Mouse (Mus musculus) testis, adult 2 months (tissue): ENCODE data around the gene Insrr. TPM values are rescaled to one million over a fixed set of nuclear protein-coding genes. Genes with fewer than 3 reads are reported as not detected.
"Not testable (repeated sequence)": the region's sequence is repeated elsewhere in the genome, so short reads cannot be mapped to it uniquely, and the experiment has no call there.

Experiments
- H3K27ac ChIP-seq: fragments of 200-500 bp; 2 replicates; pipeline ENCODE4 v1.5.1; 2012; ENCODE audit warnings: low read depth, low read length; ENCODE audit not compliant: control insufficient read depth, insufficient read depth
- H3K27me3 ChIP-seq: fragments of 200-500 bp; 2 replicates; pipeline ENCODE4 v1.6.1; 2012; ENCODE audit warnings: mild to moderate bottlenecking, low read length, moderate library complexity; ENCODE audit not compliant: control insufficient read depth, insufficient read depth
- H3K36me3 ChIP-seq: fragments of 200-500 bp; 2 replicates; pipeline ENCODE4 v1.6.1; 2012; ENCODE audit warnings: mild to moderate bottlenecking, low read length; ENCODE audit not compliant: control insufficient read depth, insufficient read depth
- H3K4me1 ChIP-seq: fragments of 200-500 bp; 2 replicates; pipeline ENCODE4 v1.6.1; 2012; ENCODE audit warnings: low read length; ENCODE audit not compliant: control insufficient read depth, insufficient read depth
- H3K4me3 ChIP-seq: fragments of 200-500 bp; 2 replicates; pipeline ENCODE4 v1.5.1; 2012; ENCODE audit warnings: low read depth, mild to moderate bottlenecking, low read length, moderate library complexity, mixed read lengths; ENCODE audit not compliant: control insufficient read depth
- CTCF ChIP-seq: fragments of 200-500 bp; IDR thresholded peaks from 2 replicates; pipeline ENCODE4 v1.5.1; 2012; ENCODE audit warnings: low read depth, mild to moderate bottlenecking, inconsistent platforms, low read length, moderate library complexity; ENCODE audit not compliant: control insufficient read depth, insufficient read depth, insufficient replicate concordance
- POLR2A ChIP-seq: fragments of 200-500 bp; IDR thresholded peaks from 2 replicates; pipeline ENCODE4 v1.6.1; 2012; ENCODE audit warnings: low read depth, mild to moderate bottlenecking, inconsistent platforms, low read length, moderate library complexity; ENCODE audit not compliant: control insufficient read depth
- polyA plus RNA-seq: library from polyadenylated mRNA; depleted of rRNA; stranded (reverse); fragments of >200 nt; gene quantifications from 2 replicates; pipeline ENCODE4 v1.2.3, GENCODE M21; 2012; rRNA removed

Insrr gene
- polyA plus RNA-seq, 1 experiment = 0.06 TPM

- Histone ChIP-seq H3K36me3 (no peaks in the 10 kb centered on the region), H3K27me3 (no peaks in the 10 kb centered on the region), H3K27ac (no peak overlapping the region), H3K4me3 (no peak overlapping the region), H3K4me1 (peaks cover 7% of the 10 kb centered on the region; the same call in 1 of the 2 replicates)
- TF ChIP-seq CTCF = no peak
- no peak for TF ChIP-seq POLR2A
These were observed 52.4 kb downstream of the Insrr start for GRCm38 (mm10) chr3:87849117-87849516.

GRCm38 (mm10) chr3:87854795-87855568 lies 58.2 kb downstream of the Insrr start:
- TF ChIP-seq CTCF (no peak), POLR2A (no peak)
- Histone ChIP-seq H3K4me3 (no peak overlapping the region), H3K27me3 (no peaks in the 10 kb centered on the region), H3K27ac (no peak overlapping the region), H3K4me1 (no peaks in the 10 kb centered on the region), H3K36me3 (no peaks in the 10 kb centered on the region)

- Histone ChIP-seq H3K4me1 (no peaks in the 10 kb centered on the region), H3K4me3 (no peak overlapping the region), H3K27me3 (no peaks in the 10 kb centered on the region), H3K27ac (no peak overlapping the region), H3K36me3 (no peaks in the 10 kb centered on the region)
- TF ChIP-seq POLR2A = no peak
- no peak for TF ChIP-seq CTCF
These were observed 59.2 kb downstream of the Insrr start for GRCm38 (mm10) chr3:87855936-87856335.

- no peak for TF ChIP-seq POLR2A
- no peak for TF ChIP-seq CTCF
- no peaks in the 10 kb centered on the region for H3K4me1 ChIP-seq
- H3K4me3 ChIP-seq = no peak overlapping the region
- H3K27ac ChIP-seq = no peak overlapping the region
- no peaks in the 10 kb centered on the region for H3K27me3 ChIP-seq
- peaks cover 2% of the 10 kb centered on the region; the same call in 1 of the 2 replicates for H3K36me3 ChIP-seq
These were observed 60.9 kb downstream of the Insrr start for GRCm38 (mm10) chr3:87857666-87858065.

- Histone ChIP-seq H3K36me3 (peaks cover 2% of the 10 kb centered on the region; the same call in 1 of the 2 replicates), H3K4me1 (no peaks in the 10 kb centered on the region)
These were observed 63.1 kb downstream of the Insrr start for GRCm38 (mm10) chr3:87859813-87860212.

GRCm38 (mm10) chr3:87864111-87864510 lies 67.4 kb downstream of the Insrr start:
- not testable (repeated sequence) for H3K4me1 ChIP-seq, H3K4me3 ChIP-seq, H3K27me3 ChIP-seq, H3K36me3 ChIP-seq, H3K27ac ChIP-seq

More at GRCm38 (mm10) chr3:87859813-87860212, 63.1 kb downstream of the Insrr start:
- H3K27me3 ChIP-seq = no peaks in the 10 kb centered on the region
- no peak overlapping the region for H3K4me3 ChIP-seq
- no peak for TF ChIP-seq POLR2A
- peak; percentile 50; the same call in 1 of the 2 replicates for TF ChIP-seq CTCF
- H3K27ac ChIP-seq = no peak overlapping the region

Other genes starting within 250 kb of the Insrr start
- gene Arhgef11, start 179.4 kb upstream of the Insrr start, polyA plus RNA-seq = 15.9 and 17.5 TPM in 2 replicates
- gene Lrrc71, start 48.3 kb upstream of the Insrr start, polyA plus RNA-seq = 135 and 136 TPM in 2 replicates
- gene Ntrk1, start 1.8 kb upstream of the Insrr start, polyA plus RNA-seq = 0.64 and 0.94 TPM in 2 replicates
- gene Pear1, start 27.4 kb downstream of the Insrr start, polyA plus RNA-seq = 4.1 and 4.3 TPM in 2 replicates
- gene Sh2d2a, start 49.8 kb downstream of the Insrr start, polyA plus RNA-seq = 0.04 and 0.10 TPM in 2 replicates
- 16.2 and 17.5 TPM in 2 replicates for gene Prcc, start 88.7 kb downstream of the Insrr start, polyA plus RNA-seq
- gene Hdgf, start 109.4 kb downstream of the Insrr start, polyA plus RNA-seq = 167 and 171 TPM in 2 replicates
- 79.1 and 96.3 TPM in 2 replicates for gene Mrpl24, start 122.6 kb downstream of the Insrr start, polyA plus RNA-seq
- 59.9 and 60.6 TPM in 2 replicates for gene Isg20l2, start 133.4 kb downstream of the Insrr start, polyA plus RNA-seq
- gene Rrnad1, start 133.8 kb downstream of the Insrr start, polyA plus RNA-seq = 22.2 and 24.4 TPM in 2 replicates
- 0.26 and 2.0 TPM in 2 replicates for gene Crabp2, start 151.7 kb downstream of the Insrr start, polyA plus RNA-seq
- 0.26 and 0.51 TPM in 2 replicates for gene Nes, start 174.1 kb downstream of the Insrr start, polyA plus RNA-seq
- 0.13 and 0.23 TPM in 2 replicates for gene Bcan, start 203.3 kb downstream of the Insrr start, polyA plus RNA-seq
- 14.0 and 15.7 TPM in 2 replicates for gene Hapln2, start 230.6 kb downstream of the Insrr start, polyA plus RNA-seq
- 6.7 and 6.9 TPM in 2 replicates for gene Gpatch4, start 246.2 kb downstream of the Insrr start, polyA plus RNA-seq